Mouse (Mus musculus) kidney, embryonic 14.5 days (tissue): ENCODE measurements around the gene Gm14418. TPM values are rescaled to one million over a fixed set of nuclear protein-coding genes. Genes with fewer than 3 reads are reported as not detected.
A peak's percentile ranks its signal among the peaks of the same experiment; 100 is the strongest.
"Not testable (repeated sequence)": the region's sequence is repeated elsewhere in the genome, so short reads cannot be mapped to it uniquely, and the experiment has no call there.

Experiments used
- ATAC-seq: fragments of 200-750 bp; cut with Nextera tagmentation; 2 replicates; pipeline ENCODE4 v1.8.0; 2017; ENCODE audit warnings: moderate number of reproducible peaks, mild to moderate bottlenecking, moderate TSS enrichment, moderate library complexity; ENCODE audit not compliant: low FRiP score, low TSS enrichment
- H3K27ac ChIP-seq: fragments of 300-500 bp; sonication (generic); 2 replicates; pipeline ENCODE4 v1.5.1; 2014; ENCODE audit warnings: low read depth, mild to moderate bottlenecking, low read length, moderate library complexity, mixed read lengths
- H3K27me3 ChIP-seq: fragments of 300-500 bp; sonication (generic); 2 replicates; pipeline ENCODE4 v1.6.1; 2014; ENCODE audit warnings: mild to moderate bottlenecking, low read length; ENCODE audit not compliant: control insufficient read depth, insufficient read depth
- H3K36me3 ChIP-seq: fragments of 300-500 bp; sonication (generic); 2 replicates; pipeline ENCODE4 v1.6.1; 2014; ENCODE audit warnings: low read length, mixed read lengths; ENCODE audit not compliant: control insufficient read depth, insufficient read depth
- H3K4me1 ChIP-seq: fragments of 300-500 bp; sonication (generic); 2 replicates; pipeline ENCODE4 v1.6.1; 2014; ENCODE audit warnings: low read length, mixed read lengths; ENCODE audit not compliant: control insufficient read depth, insufficient read depth
- H3K4me2 ChIP-seq: fragments of 300-500 bp; sonication (generic); replicated peaks from 2 replicates; pipeline ENCODE4 v1.6.1; 2014; ENCODE audit warnings: low read depth, mild to moderate bottlenecking, low read length
- H3K4me3 ChIP-seq: fragments of 300-500 bp; sonication (generic); 2 replicates; pipeline ENCODE4 v1.5.1; 2014; ENCODE audit warnings: mild to moderate bottlenecking, low read length
- H3K9ac ChIP-seq: fragments of 300-500 bp; sonication (generic); 2 replicates; pipeline ENCODE4 v1.6.1; 2014; ENCODE audit warnings: low read depth, mild to moderate bottlenecking, low read length, moderate library complexity
- H3K9me3 ChIP-seq: fragments of 300-500 bp; sonication (generic); 2 replicates; pipeline ENCODE4 v1.6.1; 2016; ENCODE audit warnings: low read length; ENCODE audit not compliant: control insufficient read depth
- WGBS: fragments of 180-500 bp; shearing (Covaris S2); extraction: QIAGEN DNeasy Blood & Tissue Kit; methylation state at CpG from one replicate; pipeline ENCODE4 v1.1.7; 2014; 5-methylcytosine and 5-hydroxymethylcytosine counted together
- polyA plus RNA-seq: library from polyadenylated mRNA; unstranded; fragments of >200 nt; fragmentation: Nextera tagmentation; extraction: Ambion mirVana; gene quantifications from 2 replicates; pipeline ENCODE4 v1.2.1, GENCODE M21; 2014

The Gm14418 gene
- polyA plus RNA-seq = 10.9 and 14.2 TPM in 2 replicates

- 37% methylated on average over 6 of the region's 6 CpGs for WGBS
- H3K27ac ChIP-seq, H3K9me3 ChIP-seq, H3K4me1 ChIP-seq, H3K27me3 ChIP-seq, H3K9ac ChIP-seq, ATAC-seq, H3K4me2 ChIP-seq, H3K36me3 ChIP-seq: not testable (repeated sequence)
- peak within 1 kb of the TSS; percentile 25; the same call in 1 of the 2 replicates for H3K4me3 ChIP-seq
Observed at GRCm38 (mm10) chr2:177398096-177398495, at the start of gene Gm14418. Gene Gm14418 (minus strand): TSS chr2:177398320.

Other genes starting within 250 kb of the Gm14418 start
- 27.1 and 30.2 TPM in 2 replicates for gene Gm14410, start 191.9 kb downstream of the Gm14418 start, polyA plus RNA-seq
- gene Gm14409, start 131.3 kb downstream of the Gm14418 start, polyA plus RNA-seq = not detected in 2 replicates
- 0.16 and 0.76 TPM in 2 replicates for gene Gm14412, start 74.0 kb downstream of the Gm14418 start, polyA plus RNA-seq
- gene Zfp970, start 66.4 kb upstream of the Gm14418 start, polyA plus RNA-seq = 12.7 and 18.6 TPM in 2 replicates
- gene Gm14403, start 99.9 kb upstream of the Gm14418 start, polyA plus RNA-seq = 6.1 and 9.8 TPM in 2 replicates
- not detected in 2 replicates for gene Gm14406, start 179.9 kb upstream of the Gm14418 start, polyA plus RNA-seq